Mouse (Mus musculus) intestine, postnatal 0 days (tissue): ENCODE measurements around the gene Ist1. TPM values are rescaled to one million over a fixed set of nuclear protein-coding genes. Genes with fewer than 3 reads are reported as not detected.

Source experiments
- ATAC-seq: fragments of 200-750 bp; cut with Nextera tagmentation; 2 replicates; pipeline ENCODE4 v1.8.0; 2017; ENCODE audit warnings: mild to moderate bottlenecking, moderate TSS enrichment, moderate library complexity
- H3K27ac ChIP-seq: fragments of 300-500 bp; sonication (generic); 2 replicates; pipeline ENCODE4 v1.5.1; 2014; ENCODE audit warnings: mild to moderate bottlenecking, low read depth, low read length, moderate library complexity
- H3K27me3 ChIP-seq: fragments of 300-500 bp; sonication (generic); replicated peaks from 2 replicates; pipeline ENCODE4 v1.6.1; 2014; ENCODE audit warnings: low read length, mixed read lengths; ENCODE audit not compliant: control insufficient read depth, insufficient read depth
- H3K36me3 ChIP-seq: fragments of 300-500 bp; sonication (generic); 2 replicates; pipeline ENCODE4 v1.6.1; 2014; ENCODE audit warnings: mild to moderate bottlenecking, moderate library complexity; ENCODE audit not compliant: control insufficient read depth, insufficient read depth
- H3K4me1 ChIP-seq: fragments of 300-500 bp; sonication (generic); replicated peaks from 2 replicates; pipeline ENCODE4 v1.6.1; 2014; ENCODE audit warnings: antibody characterized with exemption, low read length, mixed read lengths; ENCODE audit not compliant: control insufficient read depth, insufficient read depth
- H3K4me2 ChIP-seq: fragments of 300-500 bp; sonication (generic); replicated peaks from 2 replicates; pipeline ENCODE4 v1.6.1; 2014; ENCODE audit warnings: low read depth, mild to moderate bottlenecking, moderate library complexity
- H3K4me3 ChIP-seq: fragments of 300-500 bp; sonication (generic); 2 replicates; pipeline ENCODE4 v1.5.1; 2014; ENCODE audit warnings: low read depth, low read length
- H3K9ac ChIP-seq: fragments of 300-500 bp; sonication (generic); 2 replicates; pipeline ENCODE4 v1.6.1; 2014; ENCODE audit warnings: mild to moderate bottlenecking, low read depth, low read length
- H3K9me3 ChIP-seq: fragments of 300-500 bp; sonication (generic); 2 replicates; pipeline ENCODE4 v1.6.1; 2016; ENCODE audit warnings: mixed run types; ENCODE audit not compliant: control insufficient read depth
- CTCF ChIP-seq: sonication (generic); IDR thresholded peaks from 2 replicates; pipeline ENCODE4 v1.5.1; 2016; ENCODE audit warnings: low read depth, mild to moderate bottlenecking, control low read depth, antibody characterized with exemption, moderate library complexity
- WGBS: fragments of 180-500 bp; shearing (Covaris S2); extraction: QIAGEN DNeasy Blood & Tissue Kit; methylation state at CpG from one replicate; pipeline ENCODE4 v1.1.7; 2014; 5-methylcytosine and 5-hydroxymethylcytosine counted together
- polyA plus RNA-seq: library from polyadenylated mRNA; unstranded; fragments of >200 nt; fragmentation: Nextera tagmentation; extraction: Ambion mirVana; gene quantifications from 2 replicates; pipeline ENCODE4 v1.2.1, GENCODE M21; 2015

Ist1 gene
- polyA plus RNA-seq, result 86.9 and 88.1 TPM in 2 replicates

DNA sequence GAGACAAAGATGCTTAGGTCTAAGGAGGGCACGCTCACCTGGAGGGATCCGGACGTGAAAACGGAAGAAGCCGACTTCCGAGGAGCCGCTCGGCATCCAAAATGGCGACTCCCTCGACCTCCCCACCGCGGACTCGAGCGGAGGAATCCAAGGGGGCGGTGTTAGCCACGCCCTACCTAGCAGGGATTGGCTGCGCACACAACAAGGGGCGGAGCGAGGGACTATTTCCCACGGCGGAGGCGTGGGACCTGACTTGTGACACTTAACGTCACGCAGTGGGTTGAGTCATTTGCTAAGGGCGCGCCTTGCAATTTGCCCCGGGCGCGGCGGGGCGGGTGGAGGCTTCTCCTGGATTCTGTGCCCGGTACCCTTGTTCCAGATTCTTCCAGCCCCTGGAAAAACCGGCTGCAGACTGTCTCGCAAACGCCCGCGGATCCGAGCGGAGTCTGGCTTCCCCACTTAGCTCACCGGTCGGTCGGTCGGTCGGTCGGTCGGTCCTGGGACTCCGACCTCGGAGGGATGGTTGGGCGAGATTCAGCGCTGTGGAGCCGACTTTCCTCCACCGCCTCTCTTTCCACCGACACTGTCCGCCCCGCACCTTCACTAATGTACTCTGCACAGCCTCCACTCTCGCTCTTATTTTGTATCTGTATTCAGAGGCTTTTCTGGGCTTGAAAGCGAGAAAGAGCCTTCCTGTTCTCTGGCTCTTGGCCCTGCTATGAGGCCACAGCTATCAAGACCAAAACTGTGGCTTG, at the start of gene Ist1:
TSS of gene Ist1 (minus strand) at position 115 of the 755 bp plus-strand sequence.
- Histone ChIP-seq H3K36me3 (no peaks in the 10 kb centered on the region), H3K4me3 (peak within 1 kb of the TSS; percentile 93), H3K9ac (peak within 1 kb of the TSS; percentile 89), H3K9me3 (no peaks in the 10 kb centered on the region), H3K27ac (peak within 1 kb of the TSS; percentile 87), H3K4me2 (peak within 1 kb of the TSS; percentile 87), H3K4me1 (peaks cover 8% of the 10 kb centered on the region; the same call in 1 of the 2 replicates), H3K27me3 (no peaks in the 10 kb centered on the region)
- TF ChIP-seq CTCF, result no peak; the same call in 1 of the 2 replicates
- ATAC-seq, result peak; percentile 98
- under 1% methylated on average over 57 of the region's 57 CpGs for WGBS

GRCm38 (mm10) chr8:109738049-109738380, 45.0 kb upstream of the Ist1 start:
- Histone ChIP-seq H3K27me3 (no peaks in the 10 kb centered on the region), H3K36me3 (peaks cover 13% of the 10 kb centered on the region), H3K9me3 (no peaks in the 10 kb centered on the region), H3K4me3 (peak overlapping the region; percentile 96), H3K4me1 (peaks cover 7% of the 10 kb centered on the region; the same call in 1 of the 2 replicates), H3K4me2 (peak overlapping the region; percentile 85), H3K9ac (no peak overlapping the region), H3K27ac (no peak overlapping the region)
- 94% methylated on average over 1 of the region's 1 CpGs for WGBS
- TF ChIP-seq CTCF, result no peak
- ATAC-seq, result no peak; the same call in 1 of the 2 replicates

- under 1% methylated on average over 59 of the region's 59 CpGs for WGBS
Observed at GRCm38 (mm10) chr8:109737237-109738048, 44.4 kb upstream of the Ist1 start, which contains the start of gene Atxn1l. Gene Atxn1l (minus strand): TSS chr8:109737739.

GRCm38 (mm10) chr8:109736819-109737218, 43.8 kb upstream of the Ist1 start:
- Histone ChIP-seq H3K9me3 (no peaks in the 10 kb centered on the region), H3K4me2 (peak overlapping the region; percentile 85), H3K27me3 (no peaks in the 10 kb centered on the region), H3K27ac (no peak overlapping the region), H3K4me3 (peak overlapping the region; percentile 96), H3K9ac (peak overlapping the region; percentile 98), H3K4me1 (peaks cover 7% of the 10 kb centered on the region; the same call in 1 of the 2 replicates), H3K36me3 (peaks cover 24% of the 10 kb centered on the region)
- no peak for TF ChIP-seq CTCF
- no peak for ATAC-seq
- WGBS, result 3% methylated on average over 8 of the region's 8 CpGs

More at GRCm38 (mm10) chr8:109737237-109738048, 44.4 kb upstream of the Ist1 start, which contains the start of gene Atxn1l:
- Histone ChIP-seq H3K9ac (peak within 1 kb of the TSS; percentile 98), H3K4me2 (peak within 1 kb of the TSS; percentile 85), H3K36me3 (peaks cover 19% of the 10 kb centered on the region), H3K9me3 (no peaks in the 10 kb centered on the region), H3K27me3 (no peaks in the 10 kb centered on the region), H3K4me3 (peak within 1 kb of the TSS; percentile 96), H3K27ac (peak within 1 kb of the TSS; percentile 54), H3K4me1 (peaks cover 7% of the 10 kb centered on the region; the same call in 1 of the 2 replicates)
- TF ChIP-seq CTCF, result peak; percentile 79
- peak; percentile 91 for ATAC-seq

DNA sequence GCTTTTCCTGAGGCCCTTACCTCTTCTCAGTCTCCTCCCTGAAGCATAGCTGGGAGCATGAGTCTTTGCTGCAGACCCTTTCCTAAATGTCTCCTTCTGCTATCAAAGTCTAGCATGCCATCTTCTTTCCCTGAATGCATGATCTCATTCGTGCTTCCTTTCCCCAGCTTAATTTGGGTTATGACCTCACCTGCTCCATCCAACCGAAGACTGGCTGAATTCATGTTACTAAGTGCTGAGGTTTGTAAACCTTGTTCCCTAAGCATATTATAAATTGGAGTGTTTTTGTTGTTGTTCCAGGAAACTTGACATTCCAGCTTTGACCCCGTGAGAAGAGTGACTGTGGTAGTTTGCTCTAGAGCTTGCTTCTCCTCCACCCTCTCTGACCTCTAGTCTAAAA, 41.0 kb upstream of the Ist1 start:
- TF ChIP-seq CTCF, result no peak
- H3K27me3 ChIP-seq, result no peaks in the 10 kb centered on the region
- 90% methylated on average over 3 of the region's 3 CpGs for WGBS
- no peak overlapping the region for H3K9ac ChIP-seq
- H3K27ac ChIP-seq, result no peak overlapping the region
- ATAC-seq, result no peak
- no peak overlapping the region for H3K4me2 ChIP-seq
- H3K4me1 ChIP-seq, result peaks cover 7% of the 10 kb centered on the region; the same call in 1 of the 2 replicates
- no peaks in the 10 kb centered on the region for H3K9me3 ChIP-seq
- H3K4me3 ChIP-seq, result no peak overlapping the region
- peaks cover 27% of the 10 kb centered on the region for H3K36me3 ChIP-seq

DNA sequence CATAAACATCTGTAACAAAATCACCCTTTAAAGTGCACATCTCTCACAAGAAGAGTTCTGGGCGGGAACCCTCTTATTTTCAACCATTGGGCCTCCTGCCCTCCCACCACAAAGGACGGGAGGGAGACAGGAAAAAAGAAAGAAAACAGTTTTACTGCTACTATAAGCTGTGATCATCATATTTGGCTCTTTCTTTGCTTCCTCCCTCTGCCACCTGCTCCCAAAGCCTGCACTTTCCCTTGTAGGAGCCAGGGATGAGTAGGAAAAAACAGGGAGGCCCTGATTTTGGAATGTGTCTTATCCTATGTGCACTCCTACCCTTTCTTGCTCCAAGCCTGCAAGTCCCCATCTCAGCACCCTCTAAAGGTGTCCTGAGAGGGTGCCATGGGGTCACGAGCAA, 38.0 kb upstream of the Ist1 start:
- peaks cover 27% of the 10 kb centered on the region for H3K36me3 ChIP-seq
- H3K27me3 ChIP-seq, result no peaks in the 10 kb centered on the region
- no peak for ATAC-seq
- H3K9ac ChIP-seq, result no peak overlapping the region
- no peak for TF ChIP-seq CTCF
- peaks cover under 1% of the 10 kb centered on the region; the same call in 1 of the 2 replicates for H3K4me1 ChIP-seq
- no peaks in the 10 kb centered on the region for H3K9me3 ChIP-seq
- 88% methylated on average over 3 of the region's 3 CpGs for WGBS
- no peak overlapping the region for H3K27ac ChIP-seq
- H3K4me3 ChIP-seq, result no peak overlapping the region
- H3K4me2 ChIP-seq, result no peak overlapping the region
